Mouse (Mus musculus) intestine, postnatal 0 days (tissue): ENCODE data around the gene Pnldc1. TPM values are rescaled to one million over a fixed set of nuclear protein-coding genes. Genes with fewer than 3 reads are reported as not detected.
A peak's percentile ranks its signal among the peaks of the same experiment; 100 is the strongest.
"Not testable (repeated sequence)": the region's sequence is repeated elsewhere in the genome, so short reads cannot be mapped to it uniquely, and the experiment has no call there.

Experiments
- ATAC-seq: fragments of 200-750 bp; cut with Nextera tagmentation; 2 replicates; pipeline ENCODE4 v1.8.0; 2017; ENCODE audit warnings: mild to moderate bottlenecking, moderate TSS enrichment, moderate library complexity
- H3K27ac ChIP-seq: fragments of 300-500 bp; sonication (generic); 2 replicates; pipeline ENCODE4 v1.5.1; 2014; ENCODE audit warnings: mild to moderate bottlenecking, low read depth, low read length, moderate library complexity
- H3K27me3 ChIP-seq: fragments of 300-500 bp; sonication (generic); replicated peaks from 2 replicates; pipeline ENCODE4 v1.6.1; 2014; ENCODE audit warnings: low read length, mixed read lengths; ENCODE audit not compliant: control insufficient read depth, insufficient read depth
- H3K36me3 ChIP-seq: fragments of 300-500 bp; sonication (generic); 2 replicates; pipeline ENCODE4 v1.6.1; 2014; ENCODE audit warnings: mild to moderate bottlenecking, moderate library complexity; ENCODE audit not compliant: control insufficient read depth, insufficient read depth
- H3K4me1 ChIP-seq: fragments of 300-500 bp; sonication (generic); replicated peaks from 2 replicates; pipeline ENCODE4 v1.6.1; 2014; ENCODE audit warnings: antibody characterized with exemption, low read length, mixed read lengths; ENCODE audit not compliant: control insufficient read depth, insufficient read depth
- H3K4me2 ChIP-seq: fragments of 300-500 bp; sonication (generic); replicated peaks from 2 replicates; pipeline ENCODE4 v1.6.1; 2014; ENCODE audit warnings: low read depth, mild to moderate bottlenecking, moderate library complexity
- H3K4me3 ChIP-seq: fragments of 300-500 bp; sonication (generic); 2 replicates; pipeline ENCODE4 v1.5.1; 2014; ENCODE audit warnings: low read depth, low read length
- H3K9ac ChIP-seq: fragments of 300-500 bp; sonication (generic); 2 replicates; pipeline ENCODE4 v1.6.1; 2014; ENCODE audit warnings: mild to moderate bottlenecking, low read depth, low read length
- H3K9me3 ChIP-seq: fragments of 300-500 bp; sonication (generic); 2 replicates; pipeline ENCODE4 v1.6.1; 2016; ENCODE audit warnings: mixed run types; ENCODE audit not compliant: control insufficient read depth
- CTCF ChIP-seq: sonication (generic); IDR thresholded peaks from 2 replicates; pipeline ENCODE4 v1.5.1; 2016; ENCODE audit warnings: low read depth, mild to moderate bottlenecking, control low read depth, antibody characterized with exemption, moderate library complexity
- WGBS: fragments of 180-500 bp; shearing (Covaris S2); extraction: QIAGEN DNeasy Blood & Tissue Kit; methylation state at CpG from one replicate; pipeline ENCODE4 v1.1.7; 2014; 5-methylcytosine and 5-hydroxymethylcytosine counted together
- polyA plus RNA-seq: library from polyadenylated mRNA; unstranded; fragments of >200 nt; fragmentation: Nextera tagmentation; extraction: Ambion mirVana; gene quantifications from 2 replicates; pipeline ENCODE4 v1.2.1, GENCODE M21; 2015

Pnldc1 gene
- 0.48 and 0.54 TPM in 2 replicates for polyA plus RNA-seq

DNA sequence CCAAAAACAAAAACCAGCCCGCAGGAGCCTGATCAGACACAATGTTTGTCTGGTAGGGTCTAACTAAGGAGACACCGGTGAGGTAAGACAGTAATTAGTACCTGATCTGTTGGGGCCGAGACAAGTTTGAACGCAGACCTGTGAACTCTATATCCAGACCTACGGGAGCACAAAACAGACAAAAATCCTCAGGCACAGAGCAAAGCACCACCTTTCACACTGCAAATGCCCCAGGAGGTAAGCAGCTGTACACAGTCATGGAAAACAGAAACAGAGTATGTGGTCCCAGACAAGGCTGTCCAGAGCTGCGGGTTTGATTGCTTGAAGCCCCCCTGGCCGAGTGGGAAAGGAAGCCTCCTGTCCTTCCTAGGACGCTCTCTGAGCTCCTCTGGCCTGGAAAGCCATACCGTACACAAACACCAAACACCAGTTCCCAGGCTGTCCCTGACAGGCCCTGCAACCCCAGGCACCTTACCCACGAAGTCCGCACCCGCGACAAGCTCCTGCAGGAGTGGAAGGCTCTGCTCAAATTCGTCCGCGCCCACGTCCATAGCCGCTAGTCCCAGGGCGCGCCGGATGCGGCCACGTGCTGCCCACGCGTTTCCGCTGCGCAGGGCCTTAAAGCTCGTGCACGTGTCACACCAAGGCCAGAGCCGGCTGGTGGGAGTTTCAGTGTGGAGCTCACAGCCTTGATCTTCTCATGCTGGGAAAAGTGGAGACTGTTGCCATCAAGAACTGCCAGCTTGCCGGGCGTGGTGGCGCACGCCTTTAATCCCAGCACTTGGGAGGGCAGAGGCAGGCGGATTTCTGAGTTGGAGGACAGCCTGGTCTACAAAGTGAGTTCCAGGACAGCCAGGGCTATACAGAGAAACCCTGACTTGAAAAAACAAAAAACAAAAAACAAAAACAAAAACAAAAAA, at the start of gene Pnldc1:
Pnldc1 (minus strand) TSS at position 870 of the 920 bp plus-strand sequence.
- H3K27ac ChIP-seq, result no peak within 1 kb of the TSS
- TF ChIP-seq CTCF, result no peak
- no peaks in the 10 kb centered on the region for H3K4me1 ChIP-seq
- H3K9ac ChIP-seq, result no peak within 1 kb of the TSS
- no peak for ATAC-seq
- no peak within 1 kb of the TSS for H3K4me2 ChIP-seq
- peaks cover 47% of the 10 kb centered on the region for H3K36me3 ChIP-seq
- WGBS, result 80% methylated on average over 35 of the region's 35 CpGs
- no peak within 1 kb of the TSS for H3K4me3 ChIP-seq
- H3K9me3 ChIP-seq, result no peaks in the 10 kb centered on the region
- H3K27me3 ChIP-seq, result no peaks in the 10 kb centered on the region

DNA sequence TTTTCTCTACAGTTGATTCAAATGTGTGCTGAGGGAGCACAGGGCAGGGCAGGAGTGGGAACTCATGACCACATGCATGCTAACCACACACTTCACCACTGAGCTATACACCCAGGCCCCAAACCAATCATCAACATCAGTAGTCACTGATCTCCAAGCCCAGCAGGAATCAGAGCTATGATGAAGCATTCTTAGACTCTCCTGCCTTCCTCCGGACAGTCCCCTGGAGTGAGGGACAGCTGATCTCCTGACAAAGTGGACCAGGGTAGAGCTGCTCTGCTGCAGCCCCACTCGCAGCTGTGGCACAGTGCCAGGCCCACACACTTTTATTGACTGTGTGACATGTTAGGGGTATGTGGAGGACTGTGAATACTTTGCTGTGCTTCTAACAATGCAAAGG, 49.3 kb upstream of the Pnldc1 start:
- not testable (repeated sequence) for H3K27me3 ChIP-seq, H3K36me3 ChIP-seq, H3K27ac ChIP-seq, H3K4me3 ChIP-seq, H3K4me1 ChIP-seq, H3K9me3 ChIP-seq, H3K9ac ChIP-seq, ATAC-seq, H3K4me2 ChIP-seq
- WGBS, result 17% methylated on average over 1 of the region's 2 CpGs

DNA sequence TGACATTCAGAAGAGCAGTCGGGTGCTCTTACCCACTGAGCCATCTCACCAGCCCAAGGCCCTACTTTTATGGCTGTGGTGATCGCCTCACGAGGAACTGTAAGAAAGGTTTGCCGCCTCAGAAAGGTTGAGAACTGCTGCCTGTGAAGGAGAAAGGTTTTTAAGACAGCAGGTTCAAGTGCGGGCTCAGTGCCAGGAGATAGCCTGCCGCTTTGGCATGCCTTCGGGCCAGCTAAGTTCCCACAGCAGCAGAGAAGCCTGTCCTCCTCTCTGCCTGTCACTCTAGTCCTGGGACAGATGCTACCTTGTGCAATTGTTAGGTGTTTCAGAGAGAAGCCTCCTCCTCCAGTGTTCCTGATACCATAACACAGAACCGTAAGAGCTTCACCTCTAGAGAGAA, 46.6 kb upstream of the Pnldc1 start:
- peak overlapping the region; percentile 35; the same call in 1 of the 2 replicates for H3K27ac ChIP-seq

DNA sequence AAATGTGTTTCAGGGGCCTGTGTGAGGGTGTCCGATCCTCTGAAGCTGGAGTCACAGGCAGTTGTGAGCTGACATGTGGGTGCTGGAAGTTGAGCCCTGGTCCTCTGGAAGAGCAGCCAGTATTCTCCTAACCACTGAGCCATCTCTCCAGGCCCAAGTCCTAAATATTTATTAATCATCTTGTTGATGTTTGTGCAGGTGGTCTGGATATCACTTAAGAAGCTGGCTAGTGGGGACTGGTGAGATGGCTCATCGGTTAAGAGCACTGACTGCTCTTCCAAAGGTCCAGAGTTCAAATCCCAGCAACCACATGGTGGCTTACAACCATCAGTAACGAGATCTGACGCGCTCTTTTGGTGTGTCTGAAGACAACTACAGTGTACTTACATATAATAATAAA, 39.6 kb upstream of the Pnldc1 start:
- Histone ChIP-seq H3K27ac (no peak overlapping the region), H3K4me1 (no peaks in the 10 kb centered on the region), H3K9me3 (no peaks in the 10 kb centered on the region), H3K36me3 (peaks cover 54% of the 10 kb centered on the region), H3K4me2 (no peak overlapping the region), H3K9ac (no peak overlapping the region), H3K27me3 (no peaks in the 10 kb centered on the region), H3K4me3 (no peak overlapping the region)
- TF ChIP-seq CTCF, result no peak
- ATAC-seq, result no peak
- 87% methylated on average over 5 of the region's 5 CpGs for whole genome bisulfite sequencing

More for the DNA sequence above, 46.6 kb upstream of the Pnldc1 start:
- Histone ChIP-seq H3K4me1 (peaks cover 4% of the 10 kb centered on the region; the same call in 1 of the 2 replicates), H3K27me3 (no peaks in the 10 kb centered on the region), H3K4me3 (no peak overlapping the region), H3K9me3 (no peaks in the 10 kb centered on the region), H3K4me2 (no peak overlapping the region), H3K9ac (no peak overlapping the region), H3K36me3 (peaks cover 15% of the 10 kb centered on the region)
- WGBS, result 88% methylated on average over 8 of the region's 8 CpGs
- ATAC-seq, result no peak
- TF ChIP-seq CTCF, result no peak

DNA sequence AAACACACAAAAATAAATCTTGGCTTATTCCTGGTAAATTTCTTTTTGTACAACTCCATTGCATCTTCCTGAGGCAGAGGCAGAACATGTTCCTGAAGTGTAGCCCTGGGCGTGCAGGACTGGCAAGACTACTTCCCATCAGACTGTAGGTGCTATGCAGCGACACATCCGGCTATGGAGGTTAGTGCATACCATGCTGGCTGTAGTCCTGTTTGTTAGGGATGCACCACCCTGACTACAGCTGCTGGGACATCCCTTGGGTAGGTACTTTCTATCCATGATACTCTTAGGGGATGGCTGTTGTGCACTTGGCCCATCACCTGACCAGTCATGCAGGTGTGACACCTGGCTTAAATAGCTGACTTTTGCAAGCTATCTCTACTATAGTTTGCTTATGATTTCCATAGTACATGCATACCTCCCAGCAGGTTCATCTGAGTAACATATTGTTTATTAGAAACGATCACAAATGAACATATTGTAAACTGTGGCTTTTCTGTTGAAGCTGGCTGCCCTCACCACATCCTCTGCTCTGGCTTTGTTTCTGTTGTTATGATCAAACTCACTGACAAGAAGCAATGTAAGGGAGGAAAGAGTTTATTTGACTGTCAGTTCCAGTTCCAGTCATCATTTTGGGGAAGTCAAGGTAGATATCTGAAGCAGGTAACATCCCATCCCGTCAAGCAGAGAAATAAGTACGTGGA, 32.6 kb upstream of the Pnldc1 start:
- no peak overlapping the region for H3K4me3 ChIP-seq
- no peaks in the 10 kb centered on the region for H3K27me3 ChIP-seq
- H3K27ac ChIP-seq, result no peak overlapping the region
- TF ChIP-seq CTCF, result no peak
- no peak for ATAC-seq
- 90% methylated on average over 6 of the region's 6 CpGs for WGBS
- peaks cover 28% of the 10 kb centered on the region for H3K36me3 ChIP-seq
- no peak overlapping the region for H3K9ac ChIP-seq
- H3K4me2 ChIP-seq, result no peak overlapping the region
- no peaks in the 10 kb centered on the region for H3K4me1 ChIP-seq
- no peaks in the 10 kb centered on the region for H3K9me3 ChIP-seq

DNA sequence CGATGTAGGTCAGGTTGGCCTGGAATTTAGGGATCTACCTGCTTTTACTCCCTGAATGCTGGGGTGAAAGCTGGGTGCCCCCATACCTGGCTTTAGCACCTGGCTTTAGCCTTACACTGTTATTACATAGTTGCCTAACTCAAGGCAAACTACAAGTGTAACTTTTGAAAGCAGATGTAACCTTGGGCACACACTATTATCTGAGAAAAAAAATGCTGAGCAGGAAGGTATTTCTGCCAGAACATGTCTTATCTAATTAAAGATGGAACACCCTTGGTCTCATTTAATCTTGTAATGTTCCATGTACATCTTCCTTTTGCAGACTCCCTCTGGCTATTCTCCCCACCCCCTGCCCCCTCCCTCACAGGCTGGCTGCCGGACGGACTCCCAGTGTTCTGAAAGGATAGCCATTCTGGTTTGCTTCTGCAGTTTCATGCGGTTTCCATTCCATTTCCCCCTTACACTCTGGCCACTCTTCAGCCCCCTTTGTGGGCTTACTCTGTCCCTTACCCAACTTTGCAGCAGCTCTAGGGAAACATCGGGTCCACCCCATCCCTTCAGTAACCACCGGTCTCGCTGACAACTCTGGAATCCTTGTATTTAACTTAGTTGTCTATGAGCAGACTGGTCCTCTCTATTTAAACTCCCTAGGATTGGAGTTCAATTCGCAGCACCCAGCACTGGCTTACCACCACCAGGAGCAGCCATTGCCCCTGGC, 31.7 kb upstream of the Pnldc1 start:
- H3K9ac ChIP-seq, result no peak overlapping the region
- H3K4me2 ChIP-seq, result no peak overlapping the region
- H3K9me3 ChIP-seq, result no peaks in the 10 kb centered on the region
- H3K27ac ChIP-seq, result no peak overlapping the region
- WGBS, result 80% methylated on average over 8 of the region's 8 CpGs
- H3K4me3 ChIP-seq, result no peak overlapping the region
- TF ChIP-seq CTCF, result no peak
- H3K36me3 ChIP-seq, result peaks cover 23% of the 10 kb centered on the region
- no peaks in the 10 kb centered on the region for H3K27me3 ChIP-seq
- H3K4me1 ChIP-seq, result no peaks in the 10 kb centered on the region
- no peak for ATAC-seq
